Mouse (Mus musculus) 3T3-L1 (cell line): ENCODE data around the gene Zfand6.

ENCODE experiments used
- DNase-seq: peaks from one replicate; pipeline ENCODE4 v3.0.0-alpha.2; 2015; ENCODE audit warnings: low read depth, low spot score

Gene Zfand6

GRCm38 (mm10) chr7:84651303-84651986, 38.3 kb downstream of the Zfand6 start:
- no peak for DNase-seq

GRCm38 (mm10) chr7:84649016-84649415, 40.7 kb downstream of the Zfand6 start:
- no peak for DNase-seq

- DNase-seq = no peak
Measured at GRCm38 (mm10) chr7:84646256-84646655, 43.5 kb downstream of the Zfand6 start.

GRCm38 (mm10) chr7:84643270-84643998, 46.3 kb downstream of the Zfand6 start:
- DNase-seq = no peak

- DNase-seq = no peak
Measured at GRCm38 (mm10) chr7:84642159-84642928, 47.4 kb downstream of the Zfand6 start.

GRCm38 (mm10) chr7:84636939-84637338, 52.8 kb downstream of the Zfand6 start:
- DNase-seq = no peak

- DNase-seq = no peak
Measured at GRCm38 (mm10) chr7:84631878-84632277, 57.9 kb downstream of the Zfand6 start.

- no peak for DNase-seq
Measured at GRCm38 (mm10) chr7:84623718-84624117, 66.0 kb downstream of the Zfand6 start.

GRCm38 (mm10) chr7:84620956-84621355, 68.8 kb downstream of the Zfand6 start:
- DNase-seq = peak; percentile 39

GRCm38 (mm10) chr7:84618951-84619350, 70.8 kb downstream of the Zfand6 start:
- no peak for DNase-seq

GRCm38 (mm10) chr7:84612445-84612844, 77.3 kb downstream of the Zfand6 start:
- DNase-seq = no peak

GRCm38 (mm10) chr7:84611609-84612008, 78.2 kb downstream of the Zfand6 start:
- DNase-seq = no peak

- DNase-seq = peak; percentile 52
Measured at GRCm38 (mm10) chr7:84606293-84606749, 83.4 kb downstream of the Zfand6 start, which contains the start of gene Fah. Gene Fah, minus strand, starts transcription at chr7:84606722.

GRCm38 (mm10) chr7:84605704-84606292, 84.0 kb downstream of the Zfand6 start:
- peak; percentile 90 for DNase-seq

- DNase-seq = peak; percentile 71
Measured at GRCm38 (mm10) chr7:84605033-84605687, 84.6 kb downstream of the Zfand6 start.

- peak; percentile 65 for DNase-seq
Measured at GRCm38 (mm10) chr7:84604501-84604900, 85.3 kb downstream of the Zfand6 start.

GRCm38 (mm10) chr7:84601331-84601730, 88.4 kb downstream of the Zfand6 start:
- no peak for DNase-seq

GRCm38 (mm10) chr7:84600631-84601030, 89.1 kb downstream of the Zfand6 start:
- no peak for DNase-seq

GRCm38 (mm10) chr7:84596633-84597032, 93.1 kb downstream of the Zfand6 start:
- DNase-seq = no peak

- no peak for DNase-seq
Measured at GRCm38 (mm10) chr7:84596002-84596401, 93.8 kb downstream of the Zfand6 start.

GRCm38 (mm10) chr7:84594917-84595303, 94.8 kb downstream of the Zfand6 start:
- no peak for DNase-seq
